ENCODE assay signal across 8 mouse cellular contexts in genomic region chr7:90131376-90131651, GRCm38 (mm10). TPM values are rescaled to one million over a fixed set of nuclear protein-coding genes. Genes with fewer than 3 reads are reported as not detected.
DNase-seq lines count a peak whose midpoint lies in the region; ATAC-seq and TF ChIP-seq lines count a peak whose summit lies in the region.

No protein-coding gene starts in this region.

- no peaks in the 10 kb centered on the region for H3K27me3 ChIP-seq in kidney, embryonic 15.5 days
- no peaks in the 10 kb centered on the region for H3K27me3 ChIP-seq in hindbrain, embryonic 15.5 days
- no peaks in the 10 kb centered on the region for H3K27me3 ChIP-seq in midbrain, embryonic 15.5 days (replicated peaks)

- TF ChIP-seq CTCF in cortical plate, adult 2 months (IDR thresholded peaks at IDR 0.05; ENCODE audit: extremely low read depth, insufficient read depth, low read length): no peak

- DNase-seq in kidney, adult 11 months: no peak
- DNase-seq in B cell, adult 2 months: no peak
- DNase-seq in gastrocnemius, adult 18-20 months (ENCODE audit: low spot score): no peak
- DNase-seq in spleen, postnatal 14 days (ENCODE audit: low spot score in 2 of 2): no peak

- H3K36me3 ChIP-seq in kidney, embryonic 15.5 days: no peaks in the 10 kb centered on the region
- no peaks in the 10 kb centered on the region for H3K36me3 ChIP-seq in hindbrain, embryonic 15.5 days
- no peaks in the 10 kb centered on the region for H3K36me3 ChIP-seq in midbrain, embryonic 15.5 days (replicated peaks)

- H3K4me2 ChIP-seq in kidney, embryonic 15.5 days: peak overlapping the region; percentile 61
- peak overlapping the region; percentile 89 for H3K4me2 ChIP-seq in hindbrain, embryonic 15.5 days
- peak overlapping the region; percentile 86 for H3K4me2 ChIP-seq in midbrain, embryonic 15.5 days

- no peak for ATAC-seq in kidney, embryonic 15.5 days (replicated peaks; ENCODE audit: low FRiP score)
- no peak for ATAC-seq in hindbrain, embryonic 15.5 days (ENCODE audit: low FRiP score, low read depth)
- no peak for ATAC-seq in midbrain, embryonic 15.5 days (replicated peaks)

- peaks cover 16% of the 10 kb centered on the region for H3K4me1 ChIP-seq in kidney, embryonic 15.5 days
- H3K4me1 ChIP-seq in cortical plate, adult 2 months (ENCODE audit: control insufficient read depth, insufficient read depth, low read length): peaks cover 3% of the 10 kb centered on the region; the same call in 1 of the 2 replicates
- H3K4me1 ChIP-seq in hindbrain, embryonic 15.5 days (replicated peaks): peaks cover 21% of the 10 kb centered on the region
- peaks cover 21% of the 10 kb centered on the region for H3K4me1 ChIP-seq in midbrain, embryonic 15.5 days

- peak overlapping the region; percentile 87 for H3K9ac ChIP-seq in kidney, embryonic 15.5 days
- peak overlapping the region; percentile 94 for H3K9ac ChIP-seq in hindbrain, embryonic 15.5 days
- peak overlapping the region; percentile 98 for H3K9ac ChIP-seq in midbrain, embryonic 15.5 days

- H3K9me3 ChIP-seq in kidney, embryonic 15.5 days (replicated peaks): no peaks in the 10 kb centered on the region
- H3K9me3 ChIP-seq in hindbrain, embryonic 15.5 days: no peaks in the 10 kb centered on the region
- no peaks in the 10 kb centered on the region for H3K9me3 ChIP-seq in midbrain, embryonic 15.5 days

- no peak for TF ChIP-seq POLR2A in cortical plate, adult 2 months (IDR thresholded peaks at IDR 0.05; ENCODE audit: extremely low read depth, insufficient read depth, low read length)

- H3K27ac ChIP-seq in kidney, embryonic 15.5 days: peak overlapping the region; percentile 99
- peak overlapping the region; percentile 91; the same call in 1 of the 2 replicates for H3K27ac ChIP-seq in cortical plate, adult 2 months (ENCODE audit: insufficient read depth, low read length)
- H3K27ac ChIP-seq in hindbrain, embryonic 15.5 days (replicated peaks): peak overlapping the region; percentile 92; the same call in 1 of the 2 replicates
- H3K27ac ChIP-seq in midbrain, embryonic 15.5 days: peak overlapping the region; percentile 56

- 0% methylated on average over 2 of the region's 2 CpGs for WGBS in kidney, embryonic 15.5 days
- WGBS in hindbrain, embryonic 15.5 days: 1% methylated on average over 2 of the region's 2 CpGs
- WGBS in midbrain, embryonic 15.5 days: 1% methylated on average over 2 of the region's 2 CpGs

- peak overlapping the region; percentile 88 for H3K4me3 ChIP-seq in kidney, embryonic 15.5 days (replicated peaks)
- peak overlapping the region; percentile 97 for H3K4me3 ChIP-seq in cortical plate, adult 2 months (ENCODE audit: insufficient read depth, low read length)
- H3K4me3 ChIP-seq in hindbrain, embryonic 15.5 days: peak overlapping the region; percentile 75
- peak overlapping the region; percentile 97 for H3K4me3 ChIP-seq in midbrain, embryonic 15.5 days

RNA-seq across cellular contexts. Expression of gene Picalm, which starts 1.3 kb away (rescaled TPM):
- polyA plus RNA-seq in kidney, embryonic 15.5 days (2015; fragmentation: Nextera tagmentation; extraction: Ambion mirVana): 39.1 and 39.9 TPM in 2 replicates
- 122 and 123 TPM in 2 replicates for polyA plus RNA-seq in cortical plate, adult 2 months (2012; rRNA removed)
- 34.2 and 37.4 TPM in 2 replicates for polyA plus RNA-seq in hindbrain, embryonic 15.5 days (2015; fragmentation: Nextera tagmentation; extraction: Ambion mirVana)
- 38.1 and 39.1 TPM in 2 replicates for polyA plus RNA-seq in midbrain, embryonic 15.5 days (2015; fragmentation: Nextera tagmentation; extraction: Ambion mirVana)
- total RNA-seq in gastrocnemius, adult 18-20 months (2021): 10 to 100 TPM; 72.1 to 94.6 TPM
